Mouse (Mus musculus) embryonic facial prominence, embryonic 13.5 days (tissue): ENCODE data around the gene Trim38. TPM values are rescaled to one million over a fixed set of nuclear protein-coding genes. Genes with fewer than 3 reads are reported as not detected.
"Not testable (repeated sequence)": the region's sequence is repeated elsewhere in the genome, so short reads cannot be mapped to it uniquely, and the experiment has no call there.

ENCODE experiments used
- ATAC-seq: fragments of 200-750 bp; cut with Nextera tagmentation; 2 replicates; pipeline ENCODE4 v1.8.0; 2017; ENCODE audit warnings: low read depth; ENCODE audit not compliant: insufficient number of reproducible peaks, insufficient read depth, low FRiP score, low TSS enrichment
- H3K27ac ChIP-seq: fragments of 300-500 bp; sonication (generic); 2 replicates; pipeline ENCODE4 v1.5.1; 2015; ENCODE audit warnings: moderate library complexity, mild to moderate bottlenecking, inconsistent platforms
- H3K27me3 ChIP-seq: fragments of 300-500 bp; sonication (generic); 2 replicates; pipeline ENCODE4 v1.6.1; 2015; ENCODE audit warnings: mild to moderate bottlenecking, inconsistent platforms
- H3K36me3 ChIP-seq: fragments of 300-500 bp; sonication (generic); 2 replicates; pipeline ENCODE4 v1.6.1; 2015; ENCODE audit warnings: mild to moderate bottlenecking, inconsistent platforms
- H3K4me1 ChIP-seq: fragments of 300-500 bp; sonication (generic); 2 replicates; pipeline ENCODE4 v1.6.1; 2015; ENCODE audit warnings: inconsistent platforms
- H3K4me2 ChIP-seq: fragments of 300-500 bp; sonication (generic); 2 replicates; pipeline ENCODE4 v1.6.1; 2015; ENCODE audit warnings: moderate library complexity, mild to moderate bottlenecking, inconsistent platforms
- H3K4me3 ChIP-seq: fragments of 300-500 bp; sonication (generic); 2 replicates; pipeline ENCODE4 v1.5.1; 2015; ENCODE audit warnings: mild to moderate bottlenecking, inconsistent platforms
- H3K9ac ChIP-seq: fragments of 300-500 bp; sonication (generic); 2 replicates; pipeline ENCODE4 v1.6.1; 2015; ENCODE audit warnings: mild to moderate bottlenecking, inconsistent platforms
- H3K9me3 ChIP-seq: fragments of 300-500 bp; sonication (generic); 2 replicates; pipeline ENCODE4 v1.6.1; 2016; ENCODE audit warnings: inconsistent platforms
- WGBS: fragments of 180-500 bp; shearing (Covaris S2); methylation state at CpG from one replicate; pipeline ENCODE4 v1.1.7; 2015; ENCODE audit warnings: mixed read lengths; 5-methylcytosine and 5-hydroxymethylcytosine counted together
- polyA plus RNA-seq: library from polyadenylated mRNA; unstranded; fragments of >200 nt; fragmentation: Nextera tagmentation; extraction: Ambion mirVana; gene quantifications from 2 replicates; pipeline ENCODE4 v1.2.1, GENCODE M21; 2015

The Trim38 gene
- polyA plus RNA-seq, 1 experiment from 2014 or later, result not detected

DNA sequence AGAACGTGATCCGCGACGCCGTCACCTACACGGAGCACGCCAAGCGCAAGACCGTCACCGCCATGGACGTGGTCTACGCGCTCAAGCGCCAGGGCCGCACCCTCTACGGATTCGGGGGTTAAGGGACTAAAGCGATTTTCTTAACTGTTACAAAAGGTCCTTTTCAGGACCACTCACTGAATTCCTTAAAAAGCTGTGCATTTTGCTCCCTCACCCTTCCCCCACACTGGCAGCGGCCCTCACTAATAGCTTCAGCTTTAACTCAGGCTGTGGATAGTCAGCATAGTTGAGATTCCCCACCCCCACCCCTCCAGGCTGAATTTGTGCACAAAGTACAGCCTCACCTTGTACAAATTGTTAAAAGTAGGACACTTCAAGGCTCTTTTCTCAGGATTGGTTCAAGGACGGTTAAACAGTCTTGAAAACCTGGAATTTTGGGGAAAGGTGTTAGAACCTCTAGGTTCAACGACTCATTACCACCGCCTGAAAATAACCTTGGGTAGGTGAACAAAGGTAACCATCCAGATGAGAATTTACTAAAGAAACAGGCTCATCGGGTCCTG, 12.4 kb upstream of the Trim38 start:
- WGBS, result under 1% methylated on average over 16 of the region's 23 CpGs
- peak overlapping the region; percentile 80 for H3K4me2 ChIP-seq
- H3K36me3 ChIP-seq, result no peaks in the 10 kb centered on the region
- H3K27ac ChIP-seq, result peak overlapping the region; percentile 94
- no peak; the same call in 1 of the 2 replicates for ATAC-seq
- H3K4me1 ChIP-seq, result peaks cover 17% of the 10 kb centered on the region
- H3K27me3 ChIP-seq, result no peaks in the 10 kb centered on the region
- peak overlapping the region; percentile 77 for H3K9ac ChIP-seq
- H3K4me3 ChIP-seq, result peak overlapping the region; percentile 46
- no peaks in the 10 kb centered on the region for H3K9me3 ChIP-seq

DNA sequence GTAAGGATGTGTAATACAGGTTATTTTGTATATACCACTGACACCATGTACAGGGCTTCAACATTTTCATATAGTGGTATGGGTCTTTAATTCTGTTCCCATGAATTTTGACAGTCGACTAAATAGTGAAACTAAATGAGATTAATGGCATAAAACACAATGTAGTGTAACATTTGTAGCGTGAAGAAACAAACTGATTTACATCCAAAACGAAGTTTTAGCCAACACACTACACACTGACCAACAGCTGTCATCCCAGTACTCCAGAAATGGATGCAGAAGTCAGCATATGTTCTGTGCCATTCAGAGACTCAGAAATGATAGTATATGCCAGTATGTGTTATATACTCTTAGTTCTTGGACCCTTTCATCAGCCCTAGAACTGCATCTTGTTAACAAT, 11.8 kb upstream of the Trim38 start:
- Histone ChIP-seq H3K4me2 (peak overlapping the region; percentile 80), H3K27me3 (no peaks in the 10 kb centered on the region), H3K9me3 (no peaks in the 10 kb centered on the region), H3K9ac (no peak overlapping the region), H3K4me3 (no peak overlapping the region), H3K4me1 (peaks cover 14% of the 10 kb centered on the region), H3K27ac (peak overlapping the region; percentile 94), H3K36me3 (no peaks in the 10 kb centered on the region)
- WGBS, result 54% methylated on average over 3 of the region's 3 CpGs
- ATAC-seq, result no peak

DNA sequence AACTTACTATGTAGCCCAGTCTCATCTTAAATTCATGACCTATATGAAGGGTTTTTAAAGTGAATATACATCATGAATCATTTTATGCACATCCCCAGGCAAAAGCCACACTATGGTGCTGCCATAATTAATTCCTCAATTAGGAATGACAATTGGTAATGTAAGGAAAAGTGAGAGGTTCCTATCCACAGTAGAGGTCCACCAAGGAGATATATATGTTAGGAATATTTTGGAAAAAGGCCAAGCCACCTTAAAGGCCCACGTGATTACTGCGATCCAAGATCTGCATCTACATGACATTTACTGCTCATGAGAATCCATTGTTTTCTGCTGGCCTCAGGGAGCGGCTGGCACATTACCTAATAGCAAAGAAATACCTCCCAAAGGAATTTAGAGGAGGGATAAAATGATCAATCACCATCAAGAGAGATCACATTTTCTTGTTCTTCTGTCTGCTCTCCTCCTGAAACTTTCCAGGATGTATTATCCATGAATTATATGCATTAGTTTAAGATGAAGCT, 10.4 kb upstream of the Trim38 start:
- no peak overlapping the region for H3K4me3 ChIP-seq
- H3K9ac ChIP-seq, result no peak overlapping the region
- peaks cover 18% of the 10 kb centered on the region for H3K4me1 ChIP-seq
- 79% methylated on average over 3 of the region's 3 CpGs for WGBS
- no peak overlapping the region for H3K27ac ChIP-seq
- H3K9me3 ChIP-seq, result no peaks in the 10 kb centered on the region
- H3K27me3 ChIP-seq, result no peaks in the 10 kb centered on the region
- H3K4me2 ChIP-seq, result 0 out of 2 replicates have a peak overlapping the region, but pooled peaks have one; percentile 92
- ATAC-seq, result no peak
- H3K36me3 ChIP-seq, result no peaks in the 10 kb centered on the region

DNA sequence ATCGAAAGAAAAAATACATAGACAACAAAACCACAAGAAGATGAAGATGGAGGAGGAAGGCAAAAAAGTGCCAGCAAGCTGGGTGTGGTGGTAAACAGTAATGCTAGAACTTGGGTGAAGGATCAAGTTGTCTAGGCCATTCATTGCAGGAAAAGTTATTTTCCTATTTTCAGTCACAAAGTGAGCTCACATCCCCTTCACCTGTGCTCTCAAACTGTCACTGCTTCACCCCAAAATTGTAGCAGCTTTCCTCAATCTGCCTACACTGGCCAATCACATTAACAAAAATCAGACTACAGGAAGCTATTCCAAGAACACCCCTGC, 9.8 kb upstream of the Trim38 start:
- Histone ChIP-seq H3K36me3 (no peaks in the 10 kb centered on the region), H3K27me3 (no peaks in the 10 kb centered on the region), H3K27ac (peak overlapping the region; percentile 95), H3K4me2 (peak overlapping the region; percentile 92), H3K4me3 (peak overlapping the region; percentile 59), H3K4me1 (peaks cover 21% of the 10 kb centered on the region), H3K9ac (peak overlapping the region; percentile 72), H3K9me3 (no peaks in the 10 kb centered on the region)
- WGBS, result 71% methylated on average over 1 of the region's 1 CpGs
- ATAC-seq, result no peak

DNA sequence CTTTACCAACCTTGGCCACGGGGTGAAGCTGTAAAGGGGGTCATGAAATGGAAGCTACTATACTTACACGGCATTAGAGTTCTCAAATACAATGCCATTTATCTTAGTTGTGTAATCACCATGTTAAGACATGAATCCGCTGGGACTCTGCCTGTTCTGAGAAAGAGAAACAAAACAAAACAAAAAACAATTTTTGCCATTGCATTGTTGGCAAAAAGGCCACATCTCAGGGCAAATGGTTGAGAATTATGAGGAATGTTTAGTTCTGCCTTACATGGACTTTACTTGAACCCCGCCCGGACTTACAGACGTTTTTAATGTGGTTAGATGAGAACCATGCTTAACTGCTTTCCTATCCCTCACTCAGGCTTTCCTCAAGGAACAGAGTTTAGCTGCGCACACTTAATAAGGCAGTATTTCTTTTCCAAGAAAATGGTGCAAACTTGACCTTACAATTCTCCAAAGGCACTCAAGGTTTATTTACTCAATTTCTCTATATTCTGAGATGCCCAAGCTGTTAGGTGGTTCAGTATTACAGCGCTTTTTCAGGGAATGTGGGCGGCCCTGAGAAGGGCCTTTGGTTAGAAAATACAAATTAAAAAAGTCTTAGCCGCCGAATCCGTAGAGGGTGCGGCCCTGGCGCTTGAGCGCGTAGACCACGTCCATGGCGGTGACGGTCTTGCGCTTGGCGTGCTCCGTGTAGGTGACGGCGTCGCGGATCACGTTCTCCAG, 9.3 kb upstream of the Trim38 start:
- ATAC-seq, result no peak
- Histone ChIP-seq H3K4me3 (peak overlapping the region; percentile 59), H3K27me3 (no peaks in the 10 kb centered on the region), H3K36me3 (no peaks in the 10 kb centered on the region), H3K4me2 (peak overlapping the region; percentile 92), H3K27ac (peak overlapping the region; percentile 95), H3K4me1 (peaks cover 21% of the 10 kb centered on the region), H3K9ac (peak overlapping the region; percentile 72), H3K9me3 (no peaks in the 10 kb centered on the region)
- under 1% methylated on average over 24 of the region's 27 CpGs for WGBS

DNA sequence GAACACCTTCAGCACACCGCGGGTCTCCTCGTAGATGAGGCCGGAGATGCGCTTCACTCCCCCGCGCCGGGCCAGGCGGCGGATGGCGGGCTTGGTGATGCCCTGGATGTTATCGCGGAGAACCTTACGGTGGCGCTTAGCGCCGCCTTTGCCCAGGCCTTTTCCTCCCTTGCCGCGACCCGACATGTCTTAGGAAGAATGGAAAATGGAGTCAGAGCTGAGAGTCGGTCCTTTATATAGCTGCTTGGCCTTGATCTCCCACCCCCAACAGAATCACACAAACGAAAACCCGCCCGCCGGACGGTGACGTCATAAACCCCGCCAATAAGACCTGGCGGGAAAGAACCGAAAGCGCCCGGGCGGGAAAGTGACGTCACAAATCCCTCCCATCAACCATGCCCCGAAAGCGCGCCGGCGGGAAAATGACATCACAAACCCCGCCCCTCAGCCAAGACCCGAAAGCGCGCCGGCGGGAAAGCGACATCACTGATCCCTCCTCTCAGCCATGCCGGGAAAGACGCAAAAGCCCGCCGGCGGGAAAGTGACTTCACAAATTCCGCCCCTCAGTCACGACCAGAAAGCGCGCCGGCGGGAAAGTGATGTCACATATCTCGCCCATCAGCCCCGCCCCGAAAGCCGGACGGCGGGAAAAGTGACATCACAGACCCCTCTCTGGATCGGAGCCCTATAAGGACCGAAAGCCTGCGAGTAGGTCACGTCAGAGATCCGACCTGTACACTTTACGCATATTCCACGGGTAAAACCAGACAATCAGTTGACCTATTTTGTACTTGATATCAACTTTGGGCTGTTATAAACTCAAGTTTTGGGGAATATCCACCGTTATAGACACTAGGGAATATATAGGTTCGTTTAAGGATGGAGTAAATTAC, 8.5 kb upstream of the Trim38 start, which contains the start of gene Hist1h4a:
Gene Hist1h4a, minus strand, starts transcription at position 259 of the 893 bp plus-strand sequence.
- Histone ChIP-seq H3K27ac (peak within 1 kb of the TSS; percentile 95), H3K4me2 (peak within 1 kb of the TSS; percentile 92), H3K9ac (peak within 1 kb of the TSS; percentile 72), H3K27me3 (no peaks in the 10 kb centered on the region), H3K4me3 (peak within 1 kb of the TSS; percentile 59), H3K36me3 (no peaks in the 10 kb centered on the region), H3K4me1 (peaks cover 21% of the 10 kb centered on the region), H3K9me3 (no peaks in the 10 kb centered on the region)
- ATAC-seq, result peak; percentile 70
- WGBS, result under 1% methylated on average over 65 of the region's 72 CpGs

DNA sequence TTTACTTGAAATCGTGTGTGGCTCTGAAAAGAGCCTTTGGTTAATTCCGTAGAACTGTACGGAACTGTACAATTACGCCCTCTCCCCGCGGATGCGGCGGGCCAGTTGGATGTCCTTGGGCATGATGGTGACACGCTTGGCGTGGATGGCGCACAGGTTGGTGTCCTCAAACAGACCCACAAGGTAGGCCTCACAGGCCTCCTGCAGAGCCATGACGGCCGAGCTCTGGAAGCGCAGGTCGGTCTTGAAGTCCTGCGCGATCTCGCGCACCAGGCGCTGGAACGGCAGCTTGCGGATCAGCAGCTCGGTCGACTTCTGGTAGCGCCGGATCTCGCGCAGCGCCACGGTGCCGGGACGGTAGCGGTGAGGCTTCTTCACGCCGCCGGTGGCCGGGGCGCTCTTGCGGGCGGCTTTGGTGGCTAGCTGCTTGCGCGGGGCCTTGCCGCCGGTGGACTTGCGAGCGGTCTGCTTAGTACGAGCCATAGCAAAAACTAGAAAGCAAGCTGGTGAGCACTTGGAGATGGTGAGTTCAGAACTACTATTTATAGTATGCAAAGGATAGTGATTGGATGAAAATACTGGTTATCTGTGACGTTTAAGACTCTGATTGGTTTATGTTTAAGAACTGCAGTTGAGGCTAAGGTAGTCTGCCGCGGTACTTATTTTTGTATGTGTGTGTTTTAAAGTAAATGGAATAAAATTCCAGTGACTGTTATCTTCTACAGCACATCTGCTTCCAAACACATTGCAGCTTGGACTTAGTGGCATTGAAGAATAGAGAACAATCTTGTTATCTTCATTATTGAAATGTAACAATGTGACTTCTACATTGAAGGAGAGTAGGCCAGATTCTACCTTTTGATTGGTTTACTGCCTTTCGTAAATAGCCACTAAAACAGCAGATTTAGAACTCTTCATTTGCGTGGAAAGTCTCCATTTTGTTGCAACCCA, 7.6 kb upstream of the Trim38 start, which contains the start of gene Hist1h3a:
Gene Hist1h3a, minus strand, starts transcription at position 516 of the 951 bp plus-strand sequence.
- H3K4me1 ChIP-seq, result peaks cover 21% of the 10 kb centered on the region
- WGBS, result under 1% methylated on average over 32 of the region's 52 CpGs
- H3K4me3 ChIP-seq, result peak within 1 kb of the TSS; percentile 59
- peak within 1 kb of the TSS; percentile 92 for H3K4me2 ChIP-seq
- not testable (repeated sequence) for H3K36me3 ChIP-seq, H3K9me3 ChIP-seq, H3K27me3 ChIP-seq
- peak within 1 kb of the TSS; percentile 71 for H3K9ac ChIP-seq
- ATAC-seq, result peak; percentile 44
- H3K27ac ChIP-seq, result peak within 1 kb of the TSS; percentile 95

DNA sequence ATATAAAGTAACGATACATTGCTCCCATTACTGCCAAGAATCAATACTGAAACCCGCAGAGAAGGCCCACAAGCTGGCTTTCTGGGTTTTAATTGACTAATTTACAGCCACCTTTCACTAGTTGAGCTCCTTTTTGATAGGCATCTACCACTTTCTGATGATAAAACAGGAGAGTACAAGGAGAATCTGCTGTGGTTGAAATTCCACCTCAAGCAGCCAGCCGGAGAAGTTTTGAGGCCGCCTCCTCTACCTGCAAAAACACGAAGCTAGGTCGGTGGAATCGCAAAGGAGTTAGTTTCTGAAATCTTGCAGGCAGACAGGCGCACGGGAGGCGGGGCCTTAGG, 6.5 kb upstream of the Trim38 start:
- Histone ChIP-seq H3K9ac (peak overlapping the region; percentile 61), H3K9me3 (no peaks in the 10 kb centered on the region), H3K4me1 (peaks cover 17% of the 10 kb centered on the region), H3K4me2 (peak overlapping the region; percentile 92), H3K27ac (peak overlapping the region; percentile 95), H3K27me3 (no peaks in the 10 kb centered on the region), H3K36me3 (no peaks in the 10 kb centered on the region), H3K4me3 (peak overlapping the region; percentile 59)
- ATAC-seq, result no peak
- WGBS, result 1% methylated on average over 10 of the region's 10 CpGs

DNA sequence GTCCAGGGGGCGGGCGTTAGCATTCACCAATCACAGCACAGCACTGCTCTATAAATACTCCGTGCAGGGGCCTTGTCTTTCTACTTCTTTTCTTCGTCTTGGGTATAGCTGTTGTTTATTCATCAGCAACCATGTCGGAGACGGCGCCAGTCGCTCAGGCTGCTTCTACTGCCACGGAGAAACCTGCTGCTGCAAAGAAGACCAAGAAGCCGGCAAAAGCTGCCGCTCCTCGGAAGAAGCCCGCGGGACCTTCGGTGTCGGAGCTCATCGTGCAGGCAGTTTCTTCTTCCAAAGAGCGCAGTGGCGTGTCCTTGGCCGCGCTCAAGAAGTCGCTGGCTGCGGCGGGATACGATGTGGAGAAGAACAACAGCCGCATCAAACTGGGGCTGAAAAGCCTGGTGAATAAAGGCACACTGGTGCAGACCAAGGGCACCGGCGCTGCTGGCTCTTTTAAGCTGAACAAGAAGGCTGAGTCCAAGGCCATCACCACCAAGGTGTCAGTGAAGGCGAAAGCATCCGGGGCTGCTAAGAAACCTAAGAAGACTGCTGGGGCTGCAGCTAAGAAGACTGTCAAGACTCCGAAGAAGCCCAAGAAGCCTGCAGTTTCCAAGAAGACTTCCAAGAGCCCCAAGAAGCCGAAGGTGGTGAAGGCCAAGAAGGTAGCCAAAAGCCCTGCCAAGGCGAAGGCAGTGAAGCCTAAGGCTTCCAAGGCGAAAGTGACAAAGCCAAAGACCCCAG, 6.0 kb upstream of the Trim38 start, which contains the start of gene Hist1h1a:
Gene Hist1h1a, plus strand, starts transcription at position 81 of the 738 bp plus-strand sequence.
- ATAC-seq, result peak; percentile 80
- H3K27me3 ChIP-seq, result no peaks in the 10 kb centered on the region
- H3K9ac ChIP-seq, result peak within 1 kb of the TSS; percentile 84
- WGBS, result 3% methylated on average over 34 of the region's 34 CpGs
- H3K4me2 ChIP-seq, result peak within 1 kb of the TSS; percentile 92
- peak within 1 kb of the TSS; percentile 95 for H3K27ac ChIP-seq
- peak within 1 kb of the TSS; percentile 59 for H3K4me3 ChIP-seq
- peaks cover 17% of the 10 kb centered on the region for H3K4me1 ChIP-seq
- no peaks in the 10 kb centered on the region for H3K36me3 ChIP-seq
- H3K9me3 ChIP-seq, result no peaks in the 10 kb centered on the region
